Mouse (Mus musculus): ENCODE results near the gene Abi3bp.

- TF ChIP-seq CTCF (IDR thresholded peaks at IDR 0.05; ENCODE audit: low read depth) = no peak
- TF ChIP-seq EP300 (IDR thresholded peaks at IDR 0.05; ENCODE audit: low read depth) = no peak
Measured at GRCm38 (mm10) chr16:56717224-56718200, 239.8 kb downstream of the Abi3bp start, which contains the start of gene Tfg.
